Mouse (Mus musculus) 3T3-L1 (cell line): Measurements from ENCODE around the gene Ctsh.
A peak's percentile ranks its signal among the peaks of the same experiment; 100 is the strongest.
"Not testable (repeated sequence)": the region's sequence is repeated elsewhere in the genome, so short reads cannot be mapped to it uniquely, and the experiment has no call there.

Experiments used
- DNase-seq: peaks from one replicate; pipeline ENCODE4 v3.0.0-alpha.2; 2015; ENCODE audit warnings: low read depth, low spot score

Ctsh gene

DNA sequence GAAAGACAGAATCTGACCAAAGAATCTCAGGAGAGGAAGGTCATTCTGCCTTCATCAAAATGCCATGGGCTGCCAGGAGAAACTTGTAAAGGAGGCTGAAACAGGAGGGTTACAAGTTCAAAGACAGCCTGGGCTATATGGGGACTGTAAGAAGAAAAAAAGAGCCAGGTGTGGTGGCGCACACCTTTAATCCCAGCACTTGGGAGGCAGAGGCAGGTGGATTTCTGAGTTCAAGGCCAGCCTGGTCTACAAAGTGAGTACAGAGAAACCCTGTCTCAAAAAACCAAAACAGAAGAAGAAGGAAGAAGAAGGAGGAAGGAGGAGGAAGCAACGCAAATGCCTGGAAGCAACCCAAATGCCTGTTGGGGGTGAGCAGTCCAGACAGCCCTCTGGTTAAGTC is at the start of gene Ctsh:
Ctsh (plus strand) TSS at position 301 of the 400 bp plus-strand sequence.
- no peak for DNase-seq

DNA sequence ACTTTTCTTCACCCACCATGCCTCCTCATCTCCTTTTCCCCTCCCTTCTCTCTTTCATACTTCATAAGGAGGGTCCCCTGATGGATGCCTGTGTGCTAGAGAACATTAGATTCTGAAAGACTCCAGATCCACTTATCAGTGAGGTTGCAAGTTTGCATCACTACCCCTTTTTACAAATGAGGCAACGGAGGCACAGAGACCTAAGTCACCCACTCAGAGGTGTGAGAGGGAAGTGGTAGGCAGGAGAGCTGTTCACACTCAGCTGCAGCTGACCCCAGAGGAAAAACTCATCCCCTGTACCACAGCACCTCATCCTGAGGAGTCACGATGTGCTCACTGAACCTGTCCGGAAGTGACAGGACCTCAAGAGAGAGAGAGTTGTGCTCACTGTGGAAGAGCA is 47.5 kb upstream of the Ctsh start:
- no peak for DNase-seq

GRCm38 (mm10) chr9:90007094-90007493 is 46.9 kb upstream of the Ctsh start:
- DNase-seq, result no peak

DNA sequence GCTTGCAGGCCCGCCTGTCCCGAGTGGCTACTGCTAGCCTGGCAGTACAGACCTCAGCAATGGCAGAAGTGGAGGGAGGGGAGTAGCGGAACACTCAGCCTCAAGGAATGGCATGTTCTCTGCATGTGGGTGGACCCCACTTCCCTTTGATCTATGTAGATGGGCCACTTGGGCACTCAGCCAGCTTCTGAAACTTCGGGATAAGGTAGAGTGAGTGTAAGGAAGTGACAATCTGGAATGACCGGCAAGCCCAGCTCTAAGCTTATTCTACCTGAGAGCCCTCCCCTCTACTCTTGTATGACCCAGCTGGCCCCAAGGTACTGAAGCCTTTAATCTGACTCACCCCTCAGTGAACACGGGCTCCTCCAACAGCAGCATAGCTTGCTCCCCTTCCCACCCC is 45.8 kb upstream of the Ctsh start:
- DNase-seq, result no peak

GRCm38 (mm10) chr9:90011849-90012248 is 42.1 kb upstream of the Ctsh start:
- no peak for DNase-seq

DNA sequence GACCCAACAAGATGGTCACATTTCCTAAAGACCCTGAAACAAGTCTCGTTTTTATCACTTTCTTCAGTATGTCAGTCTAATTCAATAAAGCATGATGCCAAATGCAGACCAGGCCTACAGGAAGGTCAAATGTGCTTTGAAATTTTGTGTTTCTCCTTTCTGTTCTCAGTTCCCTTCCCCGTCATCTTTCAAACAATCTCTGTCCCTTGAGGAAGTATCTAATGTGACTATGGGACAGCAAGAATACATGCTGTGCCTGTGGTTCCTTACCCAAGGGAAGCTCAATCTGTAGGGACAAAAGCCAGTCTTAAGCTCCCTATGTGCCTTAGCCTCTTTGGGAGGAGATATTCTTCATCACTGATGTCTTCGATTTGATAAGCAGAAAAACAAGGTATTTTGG is 39.3 kb upstream of the Ctsh start:
- no peak for DNase-seq

DNA sequence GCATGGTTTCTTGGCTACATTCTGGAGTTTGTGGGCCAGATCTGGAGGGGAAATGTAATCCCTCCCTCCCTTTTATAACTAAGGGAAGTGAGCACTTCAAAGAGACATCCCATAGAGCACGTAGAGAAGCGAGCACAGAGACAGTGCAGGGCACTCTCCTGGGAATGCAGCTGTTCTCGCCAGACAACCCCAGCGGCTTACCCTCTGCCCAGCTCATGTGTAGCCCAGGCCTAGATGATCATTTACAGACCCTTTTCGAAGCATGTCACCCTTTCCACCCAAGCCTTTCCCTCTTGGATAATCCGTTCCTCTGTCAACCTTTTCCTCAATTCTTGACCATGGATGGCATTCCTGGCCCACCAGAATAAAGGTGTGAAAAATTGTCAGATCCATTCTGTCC is 37.7 kb upstream of the Ctsh start:
- no peak for DNase-seq

DNA sequence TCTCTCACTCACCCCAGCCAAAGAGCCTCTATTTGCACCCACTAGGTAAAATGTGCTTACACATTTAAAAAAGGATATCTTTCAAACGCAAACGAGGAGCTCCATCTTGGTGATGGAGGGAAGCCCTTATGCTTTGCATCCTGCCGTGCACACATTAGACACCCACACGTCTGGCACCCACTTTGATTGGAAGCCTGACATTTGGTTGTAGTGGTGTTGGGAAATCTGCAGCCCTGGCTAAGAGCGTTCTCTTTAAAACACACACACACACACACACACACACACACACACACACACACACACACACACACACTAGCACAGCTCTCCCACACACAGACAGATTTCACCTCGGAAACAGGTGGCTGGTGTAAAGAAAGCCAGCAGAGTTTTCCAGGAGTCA is 33.1 kb upstream of the Ctsh start:
- DNase-seq, result no peak

- DNase-seq, result no peak
Measured at GRCm38 (mm10) chr9:90021442-90021841, 32.5 kb upstream of the Ctsh start.

- no peak for DNase-seq
Measured at GRCm38 (mm10) chr9:90027709-90028108, 26.2 kb upstream of the Ctsh start.

- no peak for DNase-seq
Measured at GRCm38 (mm10) chr9:90033922-90034321, 20.0 kb upstream of the Ctsh start.

DNA sequence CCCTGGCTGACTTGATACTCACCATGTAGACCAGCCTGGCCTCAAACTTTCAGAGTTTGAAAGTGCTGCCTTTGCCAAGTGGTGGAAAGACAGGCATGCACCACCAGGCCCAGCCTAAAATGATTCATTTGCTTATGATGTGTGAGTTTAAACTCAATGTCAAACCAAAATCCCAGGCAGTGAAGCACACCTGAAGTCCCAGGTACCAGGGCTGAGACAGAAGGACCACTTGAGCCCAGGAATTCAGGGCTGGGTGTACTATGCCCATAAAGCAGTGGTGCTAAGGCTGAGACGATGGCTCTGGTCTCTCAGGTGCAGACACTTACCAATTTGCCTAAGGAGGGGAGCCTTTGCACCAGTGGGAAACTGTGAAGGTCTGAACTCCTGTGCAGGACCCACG is 18.8 kb upstream of the Ctsh start:
- DNase-seq, result no peak

DNA sequence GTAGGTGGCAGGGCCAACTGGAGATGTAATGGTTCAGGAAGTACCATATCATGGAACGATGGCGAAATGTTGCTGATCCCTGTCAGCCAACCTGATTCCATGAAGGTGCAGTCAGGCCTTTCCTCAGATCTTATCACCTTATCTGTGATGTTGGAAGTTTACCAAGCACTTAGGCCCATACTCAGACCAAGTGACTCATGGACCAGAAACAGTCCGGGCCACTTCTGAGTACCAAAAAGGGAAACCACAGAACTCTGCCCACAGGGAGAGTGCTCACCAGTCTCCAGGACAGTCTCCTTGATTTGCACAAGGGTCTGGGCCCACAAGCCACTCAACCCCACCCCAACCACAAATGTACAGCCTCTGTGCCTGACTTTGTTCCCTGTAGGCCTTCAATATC is 18.2 kb upstream of the Ctsh start:
- peak; percentile 18 for DNase-seq

DNA sequence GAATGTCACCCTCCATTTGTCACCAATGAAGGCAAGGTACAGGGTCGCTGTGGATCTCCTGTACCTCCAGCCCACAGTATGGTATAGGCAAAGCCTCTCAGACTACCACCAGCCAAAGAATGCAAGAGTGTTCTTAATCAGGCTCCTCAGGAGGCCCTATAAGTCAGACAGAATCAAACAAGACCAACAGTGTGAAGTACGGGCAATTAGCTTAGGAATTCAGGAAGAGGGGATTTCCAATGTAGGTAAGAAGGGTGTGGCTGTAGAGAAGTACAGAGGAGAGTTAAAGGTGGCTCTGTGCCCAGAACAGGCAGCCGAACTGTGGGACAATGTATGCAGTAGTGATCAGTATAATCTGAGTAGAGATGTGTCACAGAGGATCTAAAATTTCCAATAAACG is 17.6 kb upstream of the Ctsh start:
- DNase-seq, result no peak

DNA sequence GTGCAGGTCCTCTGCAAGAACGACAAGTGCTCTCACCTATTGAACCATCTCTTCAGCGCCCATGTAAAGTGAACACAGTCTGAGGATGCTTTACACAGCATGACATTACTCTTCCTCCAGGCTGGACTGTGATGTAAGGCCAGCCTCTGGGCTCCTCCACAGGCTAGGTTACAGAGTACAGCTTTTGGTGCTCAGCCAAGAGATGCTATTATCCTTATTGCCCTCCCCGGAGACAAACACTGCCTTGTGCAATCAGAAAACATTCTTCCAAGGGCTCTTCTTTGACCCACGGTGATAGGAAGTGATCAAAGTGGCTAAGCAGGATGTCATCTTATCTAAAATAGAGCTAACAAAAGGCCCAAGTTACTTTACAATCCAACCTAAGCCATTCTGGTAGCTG is 15.4 kb upstream of the Ctsh start:
- no peak for DNase-seq

DNA sequence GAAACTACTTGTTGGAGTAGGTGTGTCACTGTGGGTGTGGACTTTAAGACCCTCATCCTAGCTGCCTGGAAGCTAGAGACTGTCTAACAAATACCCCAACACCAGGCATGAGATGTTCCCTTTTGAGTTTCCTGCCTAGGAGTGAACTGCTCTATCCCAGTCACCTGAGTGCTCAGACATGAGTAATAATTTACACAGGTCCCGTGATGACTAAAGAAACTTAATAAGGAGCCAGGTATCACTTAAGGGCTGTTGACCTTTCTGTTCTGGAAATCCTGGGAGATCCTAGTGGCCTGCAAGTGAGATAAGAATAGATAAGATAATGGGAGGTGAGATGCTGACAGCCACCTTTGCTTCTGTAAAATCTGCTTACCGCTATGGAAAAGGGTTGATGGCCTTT is 13.0 kb upstream of the Ctsh start:
- no peak for DNase-seq

DNA sequence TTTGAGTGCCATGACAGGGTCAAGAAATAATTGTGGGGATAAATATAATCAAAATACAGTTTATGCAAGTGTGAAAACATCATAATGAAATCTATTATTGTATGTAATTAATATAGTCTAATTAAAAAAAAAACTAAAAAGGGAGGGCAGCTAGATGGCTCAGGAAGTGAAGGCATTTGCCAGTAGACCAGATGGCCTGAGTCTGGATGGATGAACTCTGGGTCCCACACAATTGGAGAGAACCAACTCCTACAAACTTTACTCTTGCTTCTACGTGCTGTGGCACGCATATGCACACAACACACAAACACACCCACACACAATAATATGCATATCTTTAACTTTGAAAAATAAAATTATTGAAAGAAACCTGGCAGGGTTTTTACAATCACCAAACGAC is 12.4 kb upstream of the Ctsh start:
- no peak for DNase-seq

- DNase-seq, result not testable (repeated sequence)
Measured at GRCm38 (mm10) chr9:90042906-90043305, 11.0 kb upstream of the Ctsh start.

DNA sequence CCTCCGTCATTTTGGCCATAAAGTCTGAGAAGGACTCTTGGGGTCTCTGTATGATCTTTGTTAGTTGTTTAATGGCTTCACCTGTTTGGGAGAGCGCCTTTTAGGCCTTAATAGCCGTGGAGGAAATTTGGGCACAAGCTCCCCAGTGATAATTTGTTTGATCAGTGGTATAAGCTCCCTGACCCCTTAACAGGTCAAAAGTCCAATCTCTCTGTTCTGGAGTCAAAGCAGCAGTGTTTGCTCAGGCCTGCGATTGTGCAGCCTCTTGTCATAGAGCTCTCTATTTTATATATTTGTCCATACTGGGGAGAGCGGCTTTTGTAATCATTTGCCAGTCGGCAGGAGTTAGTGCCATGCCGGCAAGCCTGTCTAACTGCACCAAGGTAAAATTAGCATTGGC is 8.8 kb upstream of the Ctsh start:
- DNase-seq, result no peak

- DNase-seq, result no peak
Measured at GRCm38 (mm10) chr9:90047937-90048627, 5.9 kb upstream of the Ctsh start.

DNA sequence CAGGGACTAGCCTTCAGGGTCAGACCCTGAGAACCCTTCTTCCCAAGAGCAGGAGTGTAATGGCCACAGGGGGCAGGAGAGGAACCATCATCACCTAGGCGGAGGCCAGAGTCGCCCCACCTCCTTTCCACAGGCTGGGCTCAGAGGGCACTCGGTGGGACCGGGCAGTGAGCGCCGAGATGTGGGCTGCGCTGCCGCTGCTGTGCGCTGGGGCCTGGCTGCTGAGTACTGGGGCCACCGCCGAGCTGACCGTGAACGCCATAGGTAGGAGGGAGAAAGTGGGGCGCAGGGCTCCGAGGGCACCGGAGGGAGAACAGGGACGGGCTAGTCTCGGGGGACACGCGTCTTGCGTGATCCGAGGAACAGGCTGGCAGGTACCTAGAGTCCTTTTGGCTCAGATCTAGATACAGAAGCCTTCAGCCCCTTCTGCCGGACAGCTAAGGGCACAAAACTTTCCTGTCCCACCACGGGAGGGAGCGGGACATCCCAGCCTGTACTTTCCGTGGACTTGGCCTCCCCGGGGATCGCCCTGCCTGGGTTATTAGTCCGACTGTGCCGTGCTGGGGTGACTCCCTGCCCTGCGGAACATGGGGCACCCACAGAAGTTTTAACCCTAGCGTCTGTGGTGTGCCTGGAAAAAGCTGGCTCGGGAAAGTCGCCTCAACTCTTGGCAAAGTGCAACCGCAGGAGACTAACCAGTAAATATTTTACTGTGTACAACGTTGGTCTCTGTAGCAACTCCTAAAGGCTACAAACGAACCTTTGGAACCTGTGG is 606 bp downstream of the Ctsh start:
- no peak for DNase-seq

DNA sequence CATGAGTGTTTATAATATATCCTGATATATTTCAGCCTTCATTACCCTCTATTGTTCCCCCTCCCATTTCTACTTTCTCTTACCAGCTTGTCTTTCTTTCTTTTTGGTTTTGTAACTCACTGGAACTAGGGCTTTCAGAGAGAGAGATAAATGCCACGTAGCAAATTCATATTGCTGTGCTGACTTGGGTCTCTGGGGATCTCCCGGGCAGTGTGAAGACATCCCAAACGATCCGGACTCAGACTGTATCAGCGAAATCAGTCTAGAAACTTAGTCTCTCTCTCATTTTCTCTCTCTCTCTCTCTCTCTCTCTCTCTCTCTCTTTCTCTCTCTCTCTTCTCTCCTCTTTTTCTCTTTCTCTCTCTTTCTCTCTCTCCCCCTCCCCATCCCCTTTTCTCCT is 1.5 kb downstream of the Ctsh start:
- no peak for DNase-seq

- DNase-seq, result no peak
Measured at GRCm38 (mm10) chr9:90055911-90056310, 2.0 kb downstream of the Ctsh start.
